28 mouse cellular contexts compared by ENCODE assay signal in the genomic region with DNA sequence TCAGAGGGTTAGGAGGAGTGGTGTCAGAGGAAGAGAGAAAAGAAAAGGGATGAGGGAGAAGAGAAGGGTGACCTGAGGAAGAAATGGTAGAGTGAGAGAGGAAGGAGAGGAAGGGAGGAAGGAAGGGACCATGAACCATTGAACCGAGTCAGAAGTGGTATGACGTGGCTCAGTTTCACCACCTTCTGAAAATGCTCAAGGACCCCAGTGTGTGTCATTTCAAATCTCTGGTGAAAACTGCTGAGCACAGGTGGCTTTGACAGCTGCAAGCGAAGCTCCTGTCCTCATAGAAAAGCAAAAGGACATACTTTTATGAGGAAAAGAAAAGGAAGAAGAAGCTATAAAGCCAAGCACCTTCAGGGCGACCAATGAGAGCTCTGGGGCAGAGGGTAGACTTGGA.
"Had no signal": no experiment of that assay in that cellular context is flagged by ENCODE, and none has a peak within 500 bp of the region (broad histone marks: within the 10 kb centered on the region; RNA-seq: fewer than 3 reads in every experiment).

No protein-coding gene starts in this region.

- H3K27ac ChIP-seq: embryonic facial prominence, embryonic 10.5 days; embryonic facial prominence, embryonic 12.5 days; embryonic facial prominence, embryonic 13.5 days; embryonic facial prominence, embryonic 15.5 days; forebrain, embryonic 10.5 days; forebrain, embryonic 12.5 days; forebrain, embryonic 13.5 days; forebrain, embryonic 15.5 days; gastrocnemius, adult 2 months; heart, adult 2 months had no signal

- ATAC-seq: forebrain, embryonic 13.5 days; forebrain, embryonic 14.5 days; forebrain, embryonic 15.5 days; forebrain, embryonic 16.5 days; forebrain, postnatal 0 days had no signal

- H3K27me3 ChIP-seq: embryonic facial prominence, embryonic 12.5 days; embryonic facial prominence, embryonic 13.5 days; embryonic facial prominence, embryonic 15.5 days; forebrain, embryonic 12.5 days; forebrain, embryonic 13.5 days; forebrain, embryonic 15.5 days had no signal

- DNase-seq: cerebellum, adult 8-10 months; cerebellum, adult 9-10 months; cerebellum, adult 9-11 months; cerebellum, postnatal 10 days; cerebellum, postnatal 14 days; cerebellum, postnatal 25 days; cerebellum, postnatal 36 days; embryo, embryonic 11 days; forebrain, postnatal 0 days; gastrocnemius, adult 2 months; gastrocnemius, postnatal 10 days; gastrocnemius, postnatal 14 days; gastrocnemius, postnatal 25 days; gastrocnemius, postnatal 36 days; heart, adult 11 months; heart, adult 18-20 months; heart, adult 2 months had no signal

- H3K4me1 ChIP-seq: embryonic facial prominence, embryonic 10.5 days; embryonic facial prominence, embryonic 12.5 days; embryonic facial prominence, embryonic 13.5 days; embryonic facial prominence, embryonic 15.5 days; forebrain, embryonic 10.5 days; forebrain, embryonic 12.5 days; forebrain, embryonic 13.5 days; forebrain, embryonic 15.5 days had no signal

- H3K9me3 ChIP-seq: embryonic facial prominence, embryonic 10.5 days; embryonic facial prominence, embryonic 12.5 days; embryonic facial prominence, embryonic 13.5 days; embryonic facial prominence, embryonic 15.5 days; forebrain, embryonic 10.5 days; forebrain, embryonic 12.5 days; forebrain, embryonic 13.5 days; forebrain, embryonic 15.5 days had no signal

- H3K4me2 ChIP-seq: embryonic facial prominence, embryonic 12.5 days; embryonic facial prominence, embryonic 13.5 days; embryonic facial prominence, embryonic 15.5 days; forebrain, embryonic 12.5 days; forebrain, embryonic 13.5 days; forebrain, embryonic 15.5 days had no signal

- H3K36me3 ChIP-seq: embryonic facial prominence, embryonic 10.5 days; embryonic facial prominence, embryonic 12.5 days; embryonic facial prominence, embryonic 13.5 days; embryonic facial prominence, embryonic 15.5 days; forebrain, embryonic 10.5 days; forebrain, embryonic 12.5 days; forebrain, embryonic 15.5 days had no signal

- H3K4me3 ChIP-seq: embryonic facial prominence, embryonic 10.5 days; embryonic facial prominence, embryonic 12.5 days; embryonic facial prominence, embryonic 13.5 days; embryonic facial prominence, embryonic 15.5 days; erythroblast, embryonic 14.5 days; forebrain, embryonic 10.5 days; forebrain, embryonic 12.5 days; forebrain, embryonic 13.5 days; forebrain, embryonic 15.5 days; gastrocnemius, adult 2 months; heart, adult 2 months had no signal

- H3K9ac ChIP-seq: embryonic facial prominence, embryonic 12.5 days; embryonic facial prominence, embryonic 13.5 days; embryonic facial prominence, embryonic 15.5 days; forebrain, embryonic 12.5 days; forebrain, embryonic 13.5 days; forebrain, embryonic 15.5 days; forebrain, postnatal 0 days had no signal
